Mouse (Mus musculus): ENCODE data around the gene Patl1.

GRCm38 (mm10) chr19:11957846-11958245 is 45.6 kb downstream of the Patl1 start:
- no peak for TF ChIP-seq REST (IDR thresholded peaks at IDR 0.05; ENCODE audit: insufficient read depth, insufficient read length)
- TF ChIP-seq POLR2A (IDR thresholded peaks at IDR 0.05; ENCODE audit: insufficient read length, low read depth), result no peak
- no peak for TF ChIP-seq MYOG (IDR thresholded peaks at IDR 0.05; ENCODE audit: control insufficient read depth in 1 of 3, insufficient read depth in 1 of 3, insufficient read length in 2 of 3, low read depth in 2 of 3)
- no peak for TF ChIP-seq MAX (IDR thresholded peaks at IDR 0.05; ENCODE audit: low read depth)
- no peak for TF ChIP-seq TCF3 (IDR thresholded peaks at IDR 0.05; ENCODE audit: insufficient read length, low read depth)
